Mouse (Mus musculus): Measurements from ENCODE around the gene Ap5b1. TPM values are rescaled to one million over a fixed set of nuclear protein-coding genes. Genes with fewer than 3 reads are reported as not detected.

Gene Ap5b1
- polyA plus RNA-seq, 1 experiment from 2014 or later = 2.8 TPM

GRCm38 (mm10) chr19:5609171-5609546, 41.3 kb downstream of the Ap5b1 start:
- Histone ChIP-seq H3K27me3 (ENCODE audit: control insufficient read depth, insufficient read depth, low read length) (no peaks in the 10 kb centered on the region), H3K9ac (replicated peaks; ENCODE audit: low read length) (peak overlapping the region; percentile 89), H3K4me3 (replicated peaks; ENCODE audit: low read depth, low read length) (peak overlapping the region; percentile 63), H3K4me2 (ENCODE audit: low read length) (peak overlapping the region; percentile 81), H3K9me3 (ENCODE audit: control insufficient read depth, low read length) (no peaks in the 10 kb centered on the region), H3K36me3 (ENCODE audit: control insufficient read depth, insufficient read depth, low read length) (peaks cover 47% of the 10 kb centered on the region), H3K4me1 (ENCODE audit: control insufficient read depth, insufficient read depth, low read length) (peaks cover 22% of the 10 kb centered on the region), H3K27ac (replicated peaks; ENCODE audit: low read depth, low read length) (peak overlapping the region; percentile 99)
- ATAC-seq (ENCODE audit: low FRiP score, low TSS enrichment) (no peak; the same call in 1 of the 2 replicates), DNase-seq (no peak)
- WGBS = 64% methylated on average over 10 of the region's 10 CpGs

GRCm38 (mm10) chr19:5609547-5610404, 42.0 kb downstream of the Ap5b1 start, which contains the start of gene Kat5:
Gene Kat5 (minus strand): TSS chr19:5610237.
- Histone ChIP-seq H3K27me3 (ENCODE audit: control insufficient read depth, insufficient read depth, low read length) (no peaks in the 10 kb centered on the region), H3K9ac (replicated peaks; ENCODE audit: low read length) (peak within 1 kb of the TSS; percentile 89), H3K4me1 (ENCODE audit: control insufficient read depth, insufficient read depth, low read length) (peaks cover 22% of the 10 kb centered on the region), H3K4me2 (ENCODE audit: low read length) (peak within 1 kb of the TSS; percentile 81), H3K36me3 (ENCODE audit: control insufficient read depth, insufficient read depth, low read length) (peaks cover 41% of the 10 kb centered on the region), H3K9me3 (ENCODE audit: control insufficient read depth, low read length) (no peaks in the 10 kb centered on the region), H3K27ac (replicated peaks; ENCODE audit: low read depth, low read length) (peak within 1 kb of the TSS; percentile 99), H3K4me3 (replicated peaks; ENCODE audit: low read depth, low read length) (peak within 1 kb of the TSS; percentile 63)
- peak; percentile 93 for ATAC-seq (ENCODE audit: low FRiP score, low TSS enrichment)
- peak; percentile 95 for DNase-seq
- WGBS = under 1% methylated on average over 54 of the region's 55 CpGs

GRCm38 (mm10) chr19:5611973-5612372, 44.1 kb downstream of the Ap5b1 start:
- WGBS = 90% methylated on average over 1 of the region's 1 CpGs

GRCm38 (mm10) chr19:5612762-5613411, 45.1 kb downstream of the Ap5b1 start:
- no peak for ATAC-seq (ENCODE audit: low FRiP score, low TSS enrichment)
- no peak overlapping the region for H3K4me3 ChIP-seq (replicated peaks; ENCODE audit: low read depth, low read length)
- H3K27ac ChIP-seq (replicated peaks; ENCODE audit: low read depth, low read length) = no peak overlapping the region
- H3K4me1 ChIP-seq (ENCODE audit: control insufficient read depth, insufficient read depth, low read length) = peaks cover 22% of the 10 kb centered on the region
- H3K9ac ChIP-seq (replicated peaks; ENCODE audit: low read length) = no peak overlapping the region
- 61% methylated on average over 3 of the region's 3 CpGs for WGBS
- peaks cover 10% of the 10 kb centered on the region for H3K36me3 ChIP-seq (ENCODE audit: control insufficient read depth, insufficient read depth, low read length)
- H3K4me2 ChIP-seq (ENCODE audit: low read length) = no peak overlapping the region
- no peak for DNase-seq
- H3K27me3 ChIP-seq (ENCODE audit: control insufficient read depth, insufficient read depth, low read length) = no peaks in the 10 kb centered on the region
- H3K9me3 ChIP-seq (ENCODE audit: control insufficient read depth, low read length) = no peaks in the 10 kb centered on the region

More at GRCm38 (mm10) chr19:5611973-5612372, 44.1 kb downstream of the Ap5b1 start:
- DNase-seq (no peak), ATAC-seq (ENCODE audit: low FRiP score, low TSS enrichment) (no peak)
- H3K27me3 ChIP-seq (ENCODE audit: control insufficient read depth, insufficient read depth, low read length) = no peaks in the 10 kb centered on the region
- no peak overlapping the region for H3K4me3 ChIP-seq (replicated peaks; ENCODE audit: low read depth, low read length)
- no peak overlapping the region for H3K4me2 ChIP-seq (ENCODE audit: low read length)
- no peaks in the 10 kb centered on the region for H3K9me3 ChIP-seq (ENCODE audit: control insufficient read depth, low read length)
- H3K36me3 ChIP-seq (ENCODE audit: control insufficient read depth, insufficient read depth, low read length) = peaks cover 19% of the 10 kb centered on the region
- peaks cover 22% of the 10 kb centered on the region for H3K4me1 ChIP-seq (ENCODE audit: control insufficient read depth, insufficient read depth, low read length)
- no peak overlapping the region for H3K27ac ChIP-seq (replicated peaks; ENCODE audit: low read depth, low read length)
- no peak overlapping the region for H3K9ac ChIP-seq (replicated peaks; ENCODE audit: low read length)

DNA sequence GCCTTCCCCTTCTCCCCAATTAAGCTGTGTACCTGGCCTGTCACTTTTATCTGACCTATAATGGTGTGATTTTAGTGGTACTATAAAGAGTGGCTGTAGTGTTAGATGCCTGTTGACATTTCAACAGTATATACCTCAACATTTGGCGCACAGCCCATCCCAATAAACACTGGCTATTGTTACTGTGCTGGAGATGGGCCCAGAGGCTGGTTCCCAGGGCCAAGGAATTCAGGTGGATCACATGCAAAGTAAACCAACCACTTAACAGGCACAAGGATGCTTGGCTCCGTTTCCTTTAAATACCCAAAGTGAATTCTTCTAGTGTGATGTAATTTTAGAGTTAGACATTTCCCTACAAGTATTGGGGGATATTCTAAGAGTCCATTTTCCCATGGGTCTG, 47.1 kb downstream of the Ap5b1 start:
- DNase-seq (no peak), ATAC-seq (ENCODE audit: low FRiP score, low TSS enrichment) (no peak)
- Histone ChIP-seq H3K4me3 (replicated peaks; ENCODE audit: low read depth, low read length) (no peak overlapping the region), H3K27me3 (ENCODE audit: control insufficient read depth, insufficient read depth, low read length) (no peaks in the 10 kb centered on the region), H3K4me1 (ENCODE audit: control insufficient read depth, insufficient read depth, low read length) (peaks cover 9% of the 10 kb centered on the region), H3K9ac (replicated peaks; ENCODE audit: low read length) (no peak overlapping the region), H3K4me2 (ENCODE audit: low read length) (no peak overlapping the region), H3K36me3 (ENCODE audit: control insufficient read depth, insufficient read depth, low read length) (no peaks in the 10 kb centered on the region), H3K9me3 (ENCODE audit: control insufficient read depth, low read length) (no peaks in the 10 kb centered on the region), H3K27ac (replicated peaks; ENCODE audit: low read depth, low read length) (no peak overlapping the region)
- 77% methylated on average over 2 of the region's 2 CpGs for WGBS

- WGBS = 83% methylated on average over 4 of the region's 4 CpGs
- no peak overlapping the region for H3K9ac ChIP-seq (replicated peaks; ENCODE audit: low read length)
- no peaks in the 10 kb centered on the region for H3K9me3 ChIP-seq (ENCODE audit: control insufficient read depth, low read length)
- H3K27ac ChIP-seq (replicated peaks; ENCODE audit: low read depth, low read length) = no peak overlapping the region
- DNase-seq (no peak), ATAC-seq (ENCODE audit: low FRiP score, low TSS enrichment) (no peak)
- H3K4me1 ChIP-seq (ENCODE audit: control insufficient read depth, insufficient read depth, low read length) = no peaks in the 10 kb centered on the region
- no peaks in the 10 kb centered on the region for H3K27me3 ChIP-seq (ENCODE audit: control insufficient read depth, insufficient read depth, low read length)
- no peak overlapping the region for H3K4me2 ChIP-seq (ENCODE audit: low read length)
- H3K4me3 ChIP-seq (replicated peaks; ENCODE audit: low read depth, low read length) = no peak overlapping the region
- H3K36me3 ChIP-seq (ENCODE audit: control insufficient read depth, insufficient read depth, low read length) = no peaks in the 10 kb centered on the region
These were observed 52.2 kb downstream of the Ap5b1 start for GRCm38 (mm10) chr19:5620007-5620406.

Other genes with a start within 250 kb of the Ap5b1 start
- not detected in 2 replicates for gene Catsper1, start 232.3 kb upstream of the Ap5b1 start, polyA plus RNA-seq (2014; fragmentation: Nextera tagmentation; extraction: Ambion mirVana)
- gene Cst6, start 218.5 kb upstream of the Ap5b1 start, polyA plus RNA-seq (2014; fragmentation: Nextera tagmentation; extraction: Ambion mirVana) = 7.7 and 8.4 TPM in 2 replicates
- 36.4 and 36.6 TPM in 2 replicates for gene Eif1ad, start 201.3 kb upstream of the Ap5b1 start, polyA plus RNA-seq (2014; fragmentation: Nextera tagmentation; extraction: Ambion mirVana)
- 330 and 375 TPM in 2 replicates for gene Banf1, start 200.9 kb upstream of the Ap5b1 start, polyA plus RNA-seq (2014; fragmentation: Nextera tagmentation; extraction: Ambion mirVana)
- gene Sart1, start 179.3 kb upstream of the Ap5b1 start, polyA plus RNA-seq (2014; fragmentation: Nextera tagmentation; extraction: Ambion mirVana) = 57.1 and 61.1 TPM in 2 replicates
- 0.12 TPM in 1 of 2 replicates, not detected in the other for gene Tsga10ip, start 165.5 kb upstream of the Ap5b1 start, polyA plus RNA-seq (2014; fragmentation: Nextera tagmentation; extraction: Ambion mirVana)
- gene Drap1, start 143.0 kb upstream of the Ap5b1 start, polyA plus RNA-seq (2014; fragmentation: Nextera tagmentation; extraction: Ambion mirVana) = 225 and 299 TPM in 2 replicates
- 53.7 and 65.2 TPM in 2 replicates for gene AI837181, start 142.9 kb upstream of the Ap5b1 start, polyA plus RNA-seq (2014; fragmentation: Nextera tagmentation; extraction: Ambion mirVana)
- not detected in 2 replicates for gene Fosl1, start 120.5 kb upstream of the Ap5b1 start, polyA plus RNA-seq (2014; fragmentation: Nextera tagmentation; extraction: Ambion mirVana)
- 7.6 and 9.1 TPM in 2 replicates for gene Ccdc85b, start 110.1 kb upstream of the Ap5b1 start, polyA plus RNA-seq (2014; fragmentation: Nextera tagmentation; extraction: Ambion mirVana)
- gene Fibp, start 107.4 kb upstream of the Ap5b1 start, polyA plus RNA-seq (2014; fragmentation: Nextera tagmentation; extraction: Ambion mirVana) = 169 and 199 TPM in 2 replicates
- 4.3 and 4.9 TPM in 2 replicates for gene Ctsw, start 99.5 kb upstream of the Ap5b1 start, polyA plus RNA-seq (2014; fragmentation: Nextera tagmentation; extraction: Ambion mirVana)
- 18.0 and 28.7 TPM in 2 replicates for gene Efemp2, start 94.1 kb upstream of the Ap5b1 start, polyA plus RNA-seq (2014; fragmentation: Nextera tagmentation; extraction: Ambion mirVana)
- 43.4 and 49.3 TPM in 2 replicates for gene Mus81, start 79.6 kb upstream of the Ap5b1 start, polyA plus RNA-seq (2014; fragmentation: Nextera tagmentation; extraction: Ambion mirVana)
- gene Cfl1, start 77.6 kb upstream of the Ap5b1 start, polyA plus RNA-seq (2014; fragmentation: Nextera tagmentation; extraction: Ambion mirVana) = 4,021 and 4,124 TPM in 2 replicates
- 0.36 TPM in 2 replicates for gene 1700020D05Rik, start 64.2 kb upstream of the Ap5b1 start, polyA plus RNA-seq (2014; fragmentation: Nextera tagmentation; extraction: Ambion mirVana)
- 89.8 and 98.4 TPM in 2 replicates for gene Snx32, start 57.5 kb upstream of the Ap5b1 start, polyA plus RNA-seq (2014; fragmentation: Nextera tagmentation; extraction: Ambion mirVana)
- not detected in 2 replicates for gene Ovol1, start 7.4 kb upstream of the Ap5b1 start, polyA plus RNA-seq (2014; fragmentation: Nextera tagmentation; extraction: Ambion mirVana)
- gene Rnaseh2c, start 33.8 kb downstream of the Ap5b1 start, polyA plus RNA-seq (2014; fragmentation: Nextera tagmentation; extraction: Ambion mirVana) = 46.8 and 58.8 TPM in 2 replicates
- 49.5 and 58.3 TPM in 2 replicates for gene Kat5, start 42.2 kb downstream of the Ap5b1 start, polyA plus RNA-seq (2014; fragmentation: Nextera tagmentation; extraction: Ambion mirVana)
- gene Rela, start 69.5 kb downstream of the Ap5b1 start, polyA plus RNA-seq (2014; fragmentation: Nextera tagmentation; extraction: Ambion mirVana) = 30.0 and 30.2 TPM in 2 replicates
- gene Sipa1, start 95.7 kb downstream of the Ap5b1 start, polyA plus RNA-seq (2014; fragmentation: Nextera tagmentation; extraction: Ambion mirVana) = 8.1 and 11.5 TPM in 2 replicates
- gene Map3k11, start 120.7 kb downstream of the Ap5b1 start, polyA plus RNA-seq (2014; fragmentation: Nextera tagmentation; extraction: Ambion mirVana) = 6.8 and 12.1 TPM in 2 replicates
- gene Pcnx3, start 120.9 kb downstream of the Ap5b1 start, polyA plus RNA-seq (2014; fragmentation: Nextera tagmentation; extraction: Ambion mirVana) = 33.6 and 34.4 TPM in 2 replicates
- 0.21 and 0.28 TPM in 2 replicates for gene Kcnk7, start 136.3 kb downstream of the Ap5b1 start, polyA plus RNA-seq (2014; fragmentation: Nextera tagmentation; extraction: Ambion mirVana)
- gene Ehbp1l1, start 158.3 kb downstream of the Ap5b1 start, polyA plus RNA-seq (2014; fragmentation: Nextera tagmentation; extraction: Ambion mirVana) = 12.4 and 14.3 TPM in 2 replicates
- gene Fam89b, start 161.6 kb downstream of the Ap5b1 start, polyA plus RNA-seq (2014; fragmentation: Nextera tagmentation; extraction: Ambion mirVana) = 154 and 169 TPM in 2 replicates
- gene Ltbp3, start 172.9 kb downstream of the Ap5b1 start, polyA plus RNA-seq (2014; fragmentation: Nextera tagmentation; extraction: Ambion mirVana) = 10.1 and 10.5 TPM in 2 replicates
- gene Scyl1, start 203.4 kb downstream of the Ap5b1 start, polyA plus RNA-seq (2014; fragmentation: Nextera tagmentation; extraction: Ambion mirVana) = 73.5 and 78.2 TPM in 2 replicates